Comparison of ENCODE assay signal across 8 mouse cellular contexts in the genomic region with DNA sequence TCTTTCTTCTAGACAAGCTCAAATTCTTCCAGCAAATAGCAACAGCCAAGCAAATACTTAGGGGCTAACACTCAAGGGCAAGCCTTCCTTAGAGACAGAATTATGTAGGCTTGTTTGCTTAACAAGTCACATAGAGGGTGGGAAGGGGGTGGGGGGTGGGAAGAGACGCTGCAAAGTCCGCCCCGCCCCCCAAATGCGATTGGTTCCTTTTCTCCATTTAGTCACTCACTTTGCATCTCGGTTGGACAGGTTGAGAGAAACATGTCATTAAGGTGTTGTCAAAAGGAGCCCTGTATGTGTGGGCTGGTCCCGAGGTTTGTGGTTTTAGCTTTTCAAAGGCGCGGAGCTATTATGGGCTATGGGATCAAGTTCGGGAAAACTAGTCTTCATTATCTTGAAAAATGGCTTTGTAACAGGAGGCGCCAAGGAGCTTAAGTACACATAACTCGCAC. TPM values are rescaled to one million over a fixed set of nuclear protein-coding genes. Genes with fewer than 3 reads are reported as not detected.
DNase-seq lines count a peak whose midpoint lies in the region; ATAC-seq and TF ChIP-seq lines count a peak whose summit lies in the region.

A gene (plus strand): TSS at position 402 of the 452 bp plus-strand sequence.

- ATAC-seq in forebrain, postnatal 0 days, result peak; percentile 48
- peak; percentile 85 for ATAC-seq in lung, embryonic 14.5 days (ENCODE audit: insufficient read depth)

- DNase-seq in heart, embryonic 10.5 days (ENCODE audit: low spot score), result no peak
- DNase-seq in heart, adult 9 months (ENCODE audit: low spot score in 2 of 2), result no peak
- peak; percentile 64 for DNase-seq in cerebellum, adult 11 months
- DNase-seq in forebrain, postnatal 0 days, result peak; percentile 25
- DNase-seq in kidney, postnatal 14 days, result peak; percentile 74
- peak; percentile 66 for DNase-seq in lung, embryonic 14.5 days
- DNase-seq in ovary, postnatal 36 days (ENCODE audit: low spot score), result peak; percentile 18
- no peak for DNase-seq in gastrocnemius, postnatal 10 days

- no peak for TF ChIP-seq CTCF in forebrain, postnatal 0 days (IDR thresholded peaks at IDR 0.05; ENCODE audit: low read depth)
- no peak for TF ChIP-seq CTCF in lung, embryonic 14.5 days (IDR thresholded peaks at IDR 0.05; ENCODE audit: low read depth)

- peak within 1 kb of the TSS; percentile 90 for H3K4me2 ChIP-seq in forebrain, postnatal 0 days (ENCODE audit: low read depth)
- H3K4me2 ChIP-seq in lung, embryonic 14.5 days, result peak within 1 kb of the TSS; percentile 67

- no peaks in the 10 kb centered on the region for H3K9me3 ChIP-seq in heart, embryonic 10.5 days
- no peaks in the 10 kb centered on the region for H3K9me3 ChIP-seq in forebrain, postnatal 0 days (ENCODE audit: low read length)
- no peaks in the 10 kb centered on the region for H3K9me3 ChIP-seq in lung, embryonic 14.5 days (ENCODE audit: low read depth, low read length)

- WGBS in heart, embryonic 10.5 days, result under 1% methylated on average over 11 of the region's 11 CpGs
- WGBS in forebrain, postnatal 0 days, result under 1% methylated on average over 11 of the region's 11 CpGs
- WGBS in lung, embryonic 14.5 days, result under 1% methylated on average over 11 of the region's 11 CpGs

- peak within 1 kb of the TSS; percentile 58 for H3K4me3 ChIP-seq in heart, embryonic 10.5 days
- H3K4me3 ChIP-seq in forebrain, postnatal 0 days (ENCODE audit: low read depth, low read length), result peak within 1 kb of the TSS; percentile 41
- peak within 1 kb of the TSS; percentile 43 for H3K4me3 ChIP-seq in lung, embryonic 14.5 days (ENCODE audit: low read depth, low read length)

- no peak within 1 kb of the TSS for H3K27ac ChIP-seq in heart, embryonic 10.5 days
- H3K27ac ChIP-seq in forebrain, postnatal 0 days (ENCODE audit: low read depth, low read length), result no peak within 1 kb of the TSS
- H3K27ac ChIP-seq in lung, embryonic 14.5 days (ENCODE audit: low read depth), result peak within 1 kb of the TSS; percentile 86

- H3K36me3 ChIP-seq in heart, embryonic 10.5 days, result no peaks in the 10 kb centered on the region
- H3K36me3 ChIP-seq in forebrain, postnatal 0 days (ENCODE audit: insufficient read depth), result no peaks in the 10 kb centered on the region
- no peaks in the 10 kb centered on the region for H3K36me3 ChIP-seq in lung, embryonic 14.5 days (ENCODE audit: insufficient read depth)

- H3K9ac ChIP-seq in forebrain, postnatal 0 days, result peak within 1 kb of the TSS; percentile 28
- H3K9ac ChIP-seq in lung, embryonic 14.5 days, result peak within 1 kb of the TSS; percentile 52

- peaks cover 17% of the 10 kb centered on the region for H3K27me3 ChIP-seq in heart, embryonic 10.5 days (ENCODE audit: insufficient read depth, poor library complexity, severe bottlenecking)
- H3K27me3 ChIP-seq in forebrain, postnatal 0 days (ENCODE audit: insufficient read depth, low read length), result peaks cover 6% of the 10 kb centered on the region; the same call in 1 of the 2 replicates
- peaks cover 16% of the 10 kb centered on the region; the same call in 1 of the 2 replicates for H3K27me3 ChIP-seq in lung, embryonic 14.5 days (ENCODE audit: insufficient read depth, low read length)

- H3K4me1 ChIP-seq in heart, embryonic 10.5 days, result peaks cover 6% of the 10 kb centered on the region
- peaks cover 7% of the 10 kb centered on the region; the same call in 1 of the 2 replicates for H3K4me1 ChIP-seq in forebrain, postnatal 0 days (ENCODE audit: insufficient read depth)
- H3K4me1 ChIP-seq in lung, embryonic 14.5 days (ENCODE audit: insufficient read depth), result no peaks in the 10 kb centered on the region

RNA-seq across cellular contexts. Expression of the gene that starts here (rescaled TPM):
- 0.31 and 0.65 TPM in 2 replicates for polyA plus RNA-seq in heart, embryonic 10.5 days (2016; fragmentation: Nextera tagmentation; extraction: Ambion mirVana)
- 0.46 and 0.48 TPM in 2 replicates for total RNA-seq in forebrain, postnatal 0 days (2014; rRNA removed)
- 0.10 and 0.25 TPM in 2 replicates for polyA plus RNA-seq in forebrain, postnatal 0 days (2015; fragmentation: Nextera tagmentation; extraction: Ambion mirVana)
- polyA plus RNA-seq in lung, embryonic 14.5 days (2014; fragmentation: Nextera tagmentation; extraction: Ambion mirVana), result 5.0 and 5.6 TPM in 2 replicates
- total RNA-seq in gastrocnemius, postnatal 10 days (2021), result under 1 TPM; 0.85 to 0.95 TPM

Comparison
In these comparisons a context has a peak if more than half of its experiments do, and no peak if none do; other contexts are left out.
1. Peak in DNase-seq, ATAC-seq, H3K4me3 ChIP-seq, H3K9ac ChIP-seq and H3K4me2 ChIP-seq in forebrain, postnatal 0 days; RNA of the gene not detected or under 1 TPM.
2. DNase-seq: peak in cerebellum, adult 11 months (single experiment), kidney, postnatal 14 days (single experiment), lung, embryonic 14.5 days (single experiment) and ovary, postnatal 36 days (single experiment); none in heart, embryonic 10.5 days (single experiment), heart, adult 9 months (0 of 2) and gastrocnemius, postnatal 10 days (single experiment).
3. Peak in every context shown above with its lines, with median percentiles within 50 percentile points of each other: H3K4me3 ChIP-seq.